Mouse (Mus musculus) CD4-positive helper T cell, adult 2 months (primary cell): Measurements from ENCODE around the gene Tmem141.

Source experiments
- DNase-seq: peaks from one replicate; pipeline ENCODE4 v3.0.0-alpha.2; 2012; ENCODE audit warnings: low read depth, missing footprints, low spot score

Gene Tmem141

GRCm38 (mm10) chr2:25577951-25578795, 43.6 kb downstream of the Tmem141 start:
- peak; percentile 36 for DNase-seq

GRCm38 (mm10) chr2:25576965-25577891, 44.6 kb downstream of the Tmem141 start:
- DNase-seq, result peak; percentile 64

- no peak for DNase-seq
These were observed 45.6 kb downstream of the Tmem141 start for GRCm38 (mm10) chr2:25576028-25576850.

GRCm38 (mm10) chr2:25575432-25576027, 46.3 kb downstream of the Tmem141 start:
- DNase-seq, result peak; percentile 46

- DNase-seq, result peak; percentile 97
These were observed 47.0 kb downstream of the Tmem141 start, which contains the start of the genes Mamdc4 and Phpt1 for GRCm38 (mm10) chr2:25574579-25575431. Gene Mamdc4, minus strand, starts transcription at chr2:25574845. Gene Phpt1, minus strand, starts transcription at chr2:25575224.

- DNase-seq, result no peak
These were observed 47.7 kb downstream of the Tmem141 start for GRCm38 (mm10) chr2:25574136-25574535.

DNA sequence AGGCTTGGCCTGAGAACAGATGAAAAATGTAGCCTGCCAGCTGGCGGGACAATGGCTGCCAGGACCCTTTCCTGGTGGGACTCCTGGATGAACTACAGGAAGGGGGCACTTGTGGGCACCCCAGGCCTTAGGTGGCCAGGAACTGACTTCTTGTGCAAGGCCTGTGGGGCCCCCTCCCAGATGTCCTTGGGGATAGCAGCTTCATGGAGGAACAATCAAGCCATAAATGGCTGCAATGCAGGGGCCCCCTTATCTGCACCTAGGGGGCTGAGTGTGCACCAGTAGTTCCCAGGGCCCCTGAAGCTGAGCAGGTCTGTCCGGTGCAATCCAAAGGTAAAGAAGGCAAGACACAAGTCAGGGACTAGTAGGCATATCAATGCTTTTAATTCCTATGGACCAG, 48.7 kb downstream of the Tmem141 start:
- DNase-seq, result no peak

DNA sequence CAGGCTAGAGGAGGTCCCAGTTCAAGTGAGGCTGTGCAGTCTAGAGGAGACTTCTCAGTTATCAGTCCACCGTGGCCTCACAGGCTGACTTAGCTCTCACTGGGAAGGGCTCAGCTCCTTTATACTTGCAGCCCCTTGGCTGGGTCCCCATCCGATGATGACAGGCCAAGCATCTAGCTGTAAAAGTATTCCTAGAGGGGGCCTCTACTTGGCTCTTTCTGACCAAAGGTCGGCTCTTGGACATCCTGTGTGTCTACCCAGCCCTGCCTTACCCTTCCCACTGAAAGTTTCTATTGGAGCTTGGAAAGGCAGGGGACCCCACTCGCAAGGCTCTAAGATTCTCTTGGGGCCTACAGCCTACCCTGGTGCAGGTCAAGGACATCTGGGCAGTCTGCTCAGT, 50.6 kb downstream of the Tmem141 start:
- no peak for DNase-seq
